Mouse (Mus musculus): ENCODE results near the gene Hecw2. TPM values are rescaled to one million over a fixed set of nuclear protein-coding genes. Genes with fewer than 3 reads are reported as not detected.

Gene Hecw2
- polyA plus RNA-seq, 1 experiment from 2014 or later, result 2.6 TPM

DNA sequence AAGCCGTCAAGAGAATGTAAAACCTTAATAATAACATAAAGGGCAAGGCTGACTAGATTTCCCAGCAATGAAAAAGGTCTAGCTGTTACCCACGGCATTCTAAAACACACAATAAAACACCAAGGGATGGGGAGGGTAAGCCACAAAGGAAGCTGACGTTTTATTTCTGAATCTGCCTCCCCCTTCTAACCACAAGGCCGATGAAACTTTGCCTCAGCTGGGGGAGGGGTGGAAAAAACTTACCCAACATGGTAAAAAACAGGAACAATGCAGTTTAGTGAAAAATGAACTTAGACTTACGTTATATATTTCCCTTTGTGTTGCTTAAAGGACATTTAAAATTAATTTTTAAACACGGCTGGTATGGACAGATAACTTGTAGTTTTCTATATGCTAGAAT lies 421.0 kb downstream of the Hecw2 start:
- no peaks in the 10 kb centered on the region for H3K36me3 ChIP-seq
- no peak for DNase-seq (ENCODE audit: low spot score)
- H3K9me3 ChIP-seq (replicated peaks), result no peaks in the 10 kb centered on the region
- no peaks in the 10 kb centered on the region for H3K4me1 ChIP-seq
- H3K27me3 ChIP-seq (ENCODE audit: low read depth, poor library complexity, severe bottlenecking), result no peaks in the 10 kb centered on the region
- WGBS, result 73% methylated on average over 6 of the region's 6 CpGs
- H3K27ac ChIP-seq (replicated peaks), result no peak overlapping the region
- no peak overlapping the region for H3K4me3 ChIP-seq

DNA sequence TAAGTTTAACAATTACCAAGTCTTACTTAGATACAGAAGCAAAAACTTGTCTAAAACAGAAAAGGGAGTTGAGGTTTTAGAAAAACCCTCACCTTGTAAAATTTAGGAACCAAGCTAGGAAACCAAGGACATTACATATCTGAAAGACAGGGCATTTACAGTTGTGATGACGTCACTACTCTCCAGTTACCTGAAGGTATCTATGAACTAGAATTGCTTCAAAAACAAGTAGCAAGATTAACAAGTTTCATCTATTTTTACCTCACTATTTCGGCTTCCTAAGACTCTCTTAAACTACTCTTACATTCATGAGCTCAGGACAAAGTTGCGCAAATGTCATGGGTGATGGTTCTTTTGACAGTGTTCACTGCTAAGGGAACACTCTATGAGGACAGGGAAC lies 422.0 kb downstream of the Hecw2 start:
- no peak overlapping the region for H3K27ac ChIP-seq (replicated peaks)
- WGBS, result 94% methylated on average over 3 of the region's 3 CpGs
- H3K36me3 ChIP-seq, result no peaks in the 10 kb centered on the region
- DNase-seq (ENCODE audit: low spot score), result no peak
- H3K4me3 ChIP-seq, result no peak overlapping the region
- no peaks in the 10 kb centered on the region for H3K4me1 ChIP-seq
- no peaks in the 10 kb centered on the region for H3K9me3 ChIP-seq (replicated peaks)
- no peaks in the 10 kb centered on the region for H3K27me3 ChIP-seq (ENCODE audit: low read depth, poor library complexity, severe bottlenecking)

DNA sequence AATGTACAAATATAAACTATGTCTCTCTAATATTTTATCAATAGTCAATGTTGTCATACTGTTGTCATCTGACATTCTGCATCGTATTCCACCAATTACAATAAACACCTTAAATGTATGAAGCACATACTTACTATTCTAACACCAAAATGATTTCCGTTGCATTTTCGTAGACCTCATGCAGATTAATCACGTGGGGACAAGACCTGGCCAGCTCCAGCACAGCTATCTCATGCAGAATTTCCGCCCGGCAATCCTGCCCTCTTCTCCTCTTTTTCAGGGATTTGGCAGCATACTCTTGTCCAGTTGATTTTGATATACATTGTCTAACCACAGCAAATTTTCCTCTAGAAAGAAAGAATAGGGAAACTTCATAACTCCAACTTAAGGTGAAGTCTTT lies 423.5 kb downstream of the Hecw2 start:
- 93% methylated on average over 6 of the region's 6 CpGs for WGBS

DNA sequence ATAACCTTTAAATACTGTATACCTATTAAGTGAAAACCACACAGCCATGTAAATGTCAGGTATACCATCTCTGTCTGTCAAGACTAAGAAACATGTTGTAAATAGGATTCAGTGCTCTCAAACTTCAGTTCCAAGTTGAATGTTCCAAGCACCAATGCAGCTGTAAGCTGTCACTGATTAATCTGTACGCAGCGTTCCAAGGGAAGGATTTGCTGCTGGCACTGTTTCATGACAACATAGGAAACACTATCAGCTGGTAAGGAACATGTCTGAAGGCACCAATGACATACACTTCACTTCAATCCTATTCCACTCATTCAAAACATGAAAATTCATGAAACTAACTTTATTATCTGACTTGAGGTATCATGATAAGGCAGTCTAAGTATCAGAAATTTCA lies 428.9 kb downstream of the Hecw2 start:
- Histone ChIP-seq H3K27me3 (ENCODE audit: low read depth, poor library complexity, severe bottlenecking) (no peaks in the 10 kb centered on the region), H3K9me3 (replicated peaks) (no peaks in the 10 kb centered on the region), H3K4me3 (no peak overlapping the region), H3K36me3 (0 out of 2 replicates have a peak, but pooled peaks cover 2% of the 10 kb centered on the region), H3K27ac (replicated peaks) (no peak overlapping the region), H3K4me1 (no peaks in the 10 kb centered on the region)
- 89% methylated on average over 2 of the region's 2 CpGs for WGBS
- DNase-seq (ENCODE audit: low spot score), result no peak

More for the DNA sequence above, 423.5 kb downstream of the Hecw2 start:
- Histone ChIP-seq H3K9me3 (replicated peaks) (no peaks in the 10 kb centered on the region), H3K27ac (replicated peaks) (no peak overlapping the region), H3K4me1 (no peaks in the 10 kb centered on the region), H3K36me3 (no peaks in the 10 kb centered on the region), H3K27me3 (ENCODE audit: low read depth, poor library complexity, severe bottlenecking) (no peaks in the 10 kb centered on the region), H3K4me3 (no peak overlapping the region)
- DNase-seq (ENCODE audit: low spot score), result no peak

DNA sequence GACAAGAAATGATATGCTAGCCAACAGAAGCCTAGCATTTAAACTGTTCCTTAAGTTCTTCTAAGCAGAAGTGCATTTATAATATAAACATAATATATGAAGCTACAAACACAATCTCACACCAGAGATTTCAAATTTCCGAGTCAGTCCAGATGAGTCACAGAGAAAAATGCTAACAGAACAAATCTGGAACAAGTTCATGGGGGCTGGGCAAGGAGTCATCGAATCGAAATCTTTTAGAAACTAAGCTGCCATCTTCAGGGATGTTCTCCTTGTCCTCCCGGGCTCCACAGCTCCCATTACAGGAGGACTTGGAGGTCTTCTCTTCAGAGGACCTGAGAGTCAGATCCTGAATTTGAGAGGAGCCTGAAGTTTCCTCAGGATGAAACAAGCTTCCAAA lies 437.7 kb downstream of the Hecw2 start:
- Histone ChIP-seq H3K27ac (replicated peaks) (no peak overlapping the region), H3K9me3 (replicated peaks) (no peaks in the 10 kb centered on the region), H3K27me3 (ENCODE audit: low read depth, poor library complexity, severe bottlenecking) (no peaks in the 10 kb centered on the region), H3K4me3 (no peak overlapping the region), H3K36me3 (0 out of 2 replicates have a peak, but pooled peaks cover 4% of the 10 kb centered on the region), H3K4me1 (no peaks in the 10 kb centered on the region)
- DNase-seq (ENCODE audit: low spot score), result no peak
- 92% methylated on average over 4 of the region's 4 CpGs for WGBS

Small RNA genes lying within 50 kb of the gene (microRNA-seq; reads per million reads assigned to microRNA genes)
- gene Mir7681, result not detected

Other genes with a start within 250 kb of the Hecw2 start
- 0.77 and 0.91 TPM in 2 replicates for gene Ccdc150, start 55.5 kb upstream of the Hecw2 start, polyA plus RNA-seq (2016; fragmentation: Nextera tagmentation; extraction: Ambion mirVana)
- 27.5 and 33.4 TPM in 2 replicates for gene Gtf3c3, start 243.8 kb upstream of the Hecw2 start, polyA plus RNA-seq (2016; fragmentation: Nextera tagmentation; extraction: Ambion mirVana)

Data from midbrain, embryonic 10.5 days (tissue).